9 mouse cellular contexts compared by ENCODE assay signal in genomic region chr9:57997511-57998031, GRCm38 (mm10). TPM values are rescaled to one million over a fixed set of nuclear protein-coding genes. Genes with fewer than 3 reads are reported as not detected.
DNase-seq lines count a peak whose midpoint lies in the region; ATAC-seq and TF ChIP-seq lines count a peak whose summit lies in the region.
"Had no signal": no experiment of that assay in that cellular context is flagged by ENCODE, and none has a peak within 500 bp of the region (broad histone marks: within the 10 kb centered on the region; RNA-seq: fewer than 3 reads in every experiment).

No protein-coding gene starts in this region.

- 0 out of 2 replicates have a peak, but pooled peaks cover 2% of the 10 kb centered on the region for H3K4me1 ChIP-seq in lung, embryonic 14.5 days (ENCODE audit: insufficient read depth)
- peaks cover 20% of the 10 kb centered on the region for H3K4me1 ChIP-seq in embryonic facial prominence, embryonic 13.5 days
- H3K4me1 ChIP-seq in hindbrain, embryonic 15.5 days (replicated peaks) = peaks cover 16% of the 10 kb centered on the region
- peaks cover 3% of the 10 kb centered on the region; the same call in 1 of the 2 replicates for H3K4me1 ChIP-seq in neural tube, embryonic 12.5 days

- peak overlapping the region; percentile 28 for H3K4me3 ChIP-seq in lung, embryonic 14.5 days (ENCODE audit: low read depth, low read length)
- H3K4me3 ChIP-seq in embryonic facial prominence, embryonic 13.5 days = peak overlapping the region; percentile 25
- peak overlapping the region; percentile 42 for H3K4me3 ChIP-seq in hindbrain, embryonic 15.5 days
- H3K4me3 ChIP-seq in neural tube, embryonic 12.5 days = peak overlapping the region; percentile 5; the same call in 1 of the 2 replicates
- H3K4me3 ChIP-seq: myocyte had no signal

- DNase-seq in lung, embryonic 14.5 days = peak; percentile 16
- DNase-seq in lung, postnatal 36 days = no peak
- no peak for DNase-seq in layer of hippocampus, adult 8-10 months (ENCODE audit: low spot score in 2 of 2)

- peak; percentile 5; the same call in 1 of the 2 replicates for ATAC-seq in lung, embryonic 14.5 days (ENCODE audit: insufficient read depth)
- ATAC-seq in embryonic facial prominence, embryonic 13.5 days (ENCODE audit: insufficient number of reproducible peaks, insufficient read depth, low FRiP score, low TSS enrichment, low read depth) = no peak
- ATAC-seq in hindbrain, embryonic 15.5 days (ENCODE audit: low FRiP score, low read depth) = peak; percentile 95
- peak; percentile 9; the same call in 1 of the 2 replicates for ATAC-seq in neural tube, embryonic 12.5 days (ENCODE audit: low FRiP score, low read depth)
- ATAC-seq in inflammation-experienced regulatory T-cells, adult 6 months = no peak

- WGBS in lung, embryonic 14.5 days = 18% methylated on average over 13 of the region's 13 CpGs
- WGBS in embryonic facial prominence, embryonic 13.5 days = 25% methylated on average over 13 of the region's 13 CpGs
- 25% methylated on average over 13 of the region's 13 CpGs for WGBS in hindbrain, embryonic 15.5 days
- 18% methylated on average over 13 of the region's 13 CpGs for WGBS in neural tube, embryonic 12.5 days

- no peak overlapping the region for H3K27ac ChIP-seq in lung, embryonic 14.5 days (ENCODE audit: low read depth)
- no peak overlapping the region for H3K27ac ChIP-seq in embryonic facial prominence, embryonic 13.5 days
- H3K27ac ChIP-seq in hindbrain, embryonic 15.5 days (replicated peaks) = no peak overlapping the region
- H3K27ac ChIP-seq in neural tube, embryonic 12.5 days = no peak overlapping the region

- H3K4me2 ChIP-seq in lung, embryonic 14.5 days = peak overlapping the region; percentile 62
- peak overlapping the region; percentile 56 for H3K4me2 ChIP-seq in embryonic facial prominence, embryonic 13.5 days
- peak overlapping the region; percentile 75 for H3K4me2 ChIP-seq in hindbrain, embryonic 15.5 days
- peak overlapping the region; percentile 52 for H3K4me2 ChIP-seq in neural tube, embryonic 12.5 days (replicated peaks)

- H3K9ac ChIP-seq in lung, embryonic 14.5 days = no peak overlapping the region
- peak overlapping the region; percentile 44; the same call in 1 of the 2 replicates for H3K9ac ChIP-seq in embryonic facial prominence, embryonic 13.5 days
- H3K9ac ChIP-seq in hindbrain, embryonic 15.5 days = peak overlapping the region; percentile 43
- H3K9ac ChIP-seq in neural tube, embryonic 12.5 days = no peak overlapping the region

- peaks cover 12% of the 10 kb centered on the region; the same call in 1 of the 2 replicates for H3K27me3 ChIP-seq in lung, embryonic 14.5 days (ENCODE audit: insufficient read depth, low read length)
- H3K27me3 ChIP-seq in embryonic facial prominence, embryonic 13.5 days = peaks cover 50% of the 10 kb centered on the region
- peaks cover 12% of the 10 kb centered on the region; the same call in 1 of the 2 replicates for H3K27me3 ChIP-seq in hindbrain, embryonic 15.5 days
- H3K27me3 ChIP-seq in neural tube, embryonic 12.5 days (replicated peaks) = peaks cover 20% of the 10 kb centered on the region; the same call in 1 of the 2 replicates

- no peaks in the 10 kb centered on the region for H3K9me3 ChIP-seq in lung, embryonic 14.5 days (ENCODE audit: low read depth, low read length)
- H3K9me3 ChIP-seq in embryonic facial prominence, embryonic 13.5 days = no peaks in the 10 kb centered on the region
- no peaks in the 10 kb centered on the region for H3K9me3 ChIP-seq in hindbrain, embryonic 15.5 days
- H3K9me3 ChIP-seq in neural tube, embryonic 12.5 days = no peaks in the 10 kb centered on the region

- TF ChIP-seq CTCF in lung, embryonic 14.5 days (IDR thresholded peaks at IDR 0.05; ENCODE audit: low read depth) = no peak

- H3K36me3 ChIP-seq in lung, embryonic 14.5 days (ENCODE audit: insufficient read depth) = no peaks in the 10 kb centered on the region
- H3K36me3 ChIP-seq in embryonic facial prominence, embryonic 13.5 days = no peaks in the 10 kb centered on the region
- no peaks in the 10 kb centered on the region for H3K36me3 ChIP-seq in hindbrain, embryonic 15.5 days
- H3K36me3 ChIP-seq in neural tube, embryonic 12.5 days = no peaks in the 10 kb centered on the region

RNA-seq across cellular contexts. Expression of gene Cyp11a1, which starts 8.6 kb away (rescaled TPM):
- 0.13 and 0.69 TPM in 2 replicates for polyA plus RNA-seq in lung, embryonic 14.5 days (2014; fragmentation: Nextera tagmentation; extraction: Ambion mirVana)
- 0.77 and 1.0 TPM in 2 replicates for polyA plus RNA-seq in embryonic facial prominence, embryonic 13.5 days (2015; fragmentation: Nextera tagmentation; extraction: Ambion mirVana)
- polyA plus RNA-seq in hindbrain, embryonic 15.5 days (2015; fragmentation: Nextera tagmentation; extraction: Ambion mirVana) = 1.4 and 2.3 TPM in 2 replicates
- 0.17 TPM in 1 of 2 replicates, not detected in the other for polyA plus RNA-seq in neural tube, embryonic 12.5 days (2016; fragmentation: Nextera tagmentation; extraction: Ambion mirVana)
- total RNA-seq in layer of hippocampus, adult 8-10 months (2022) = 1 to 10 TPM; 2.4 to 4.6 (median 3.1) TPM
- under 1 TPM in 1 of 3 experiments, not detected in 2; 0.12 TPM for polyA plus RNA-seq in inflammation-experienced regulatory T-cells, adult 6 months (2017; shearing (Covaris generic))
- total RNA-seq: common myeloid progenitor, adult 5-6 weeks had no signal

RNA-seq across cellular contexts. Expression of gene Sema7a, which starts 57.7 kb away (rescaled TPM):
- 1.0 TPM in 2 replicates for polyA plus RNA-seq in lung, embryonic 14.5 days (2014; fragmentation: Nextera tagmentation; extraction: Ambion mirVana)
- 0.55 and 1.0 TPM in 2 replicates for polyA plus RNA-seq in embryonic facial prominence, embryonic 13.5 days (2015; fragmentation: Nextera tagmentation; extraction: Ambion mirVana)
- 2.5 and 3.7 TPM in 2 replicates for polyA plus RNA-seq in hindbrain, embryonic 15.5 days (2015; fragmentation: Nextera tagmentation; extraction: Ambion mirVana)
- 0.85 and 1.3 TPM in 2 replicates for polyA plus RNA-seq in neural tube, embryonic 12.5 days (2016; fragmentation: Nextera tagmentation; extraction: Ambion mirVana)
- 100 to 1,000 TPM in 1 of 4 experiments, 10 to 100 TPM in 3; 91.0 to 102 (median 94.4) TPM for total RNA-seq in layer of hippocampus, adult 8-10 months (2022)
- polyA plus RNA-seq in inflammation-experienced regulatory T-cells, adult 6 months (2017; shearing (Covaris generic)) = 1 to 10 TPM in 1 of 3 experiments, not detected in 2; 1.8 TPM

Comparison
In these comparisons a context has a peak if more than half of its experiments do, and no peak if none do; other contexts are left out.
1. ATAC-seq: peak in lung, embryonic 14.5 days (single experiment), hindbrain, embryonic 15.5 days (single experiment) and neural tube, embryonic 12.5 days (single experiment); none in embryonic facial prominence, embryonic 13.5 days (single experiment) and inflammation-experienced regulatory T-cells, adult 6 months (single experiment).
2. H3K9ac ChIP-seq: peak in embryonic facial prominence, embryonic 13.5 days (single experiment) and hindbrain, embryonic 15.5 days (single experiment); none in lung, embryonic 14.5 days (single experiment) and neural tube, embryonic 12.5 days (single experiment).
3. Peak in every context shown above with its lines, with median percentiles within 50 percentile points of each other: H3K4me2 ChIP-seq and H3K4me3 ChIP-seq.